Mouse (Mus musculus) thymus, postnatal 4 days (tissue): ENCODE data around the gene Bcl9l.

ENCODE experiments used
- DNase-seq: peaks from one replicate; pipeline ENCODE4 v3.0.0; 2021

Gene Bcl9l

GRCm38 (mm10) chr9:44498421-44499355 lies 16.1 kb downstream of the Bcl9l start:
- peak; percentile 68 for DNase-seq

- DNase-seq = peak; percentile 22
Observed at GRCm38 (mm10) chr9:44499356-44500162, 16.9 kb downstream of the Bcl9l start.

GRCm38 (mm10) chr9:44500163-44500533 lies 17.5 kb downstream of the Bcl9l start:
- DNase-seq = no peak

- peak; percentile 10 for DNase-seq
Observed at GRCm38 (mm10) chr9:44500638-44501175, 18.1 kb downstream of the Bcl9l start.

- DNase-seq = no peak
Observed at GRCm38 (mm10) chr9:44501206-44501879, 18.7 kb downstream of the Bcl9l start.

- peak; percentile 91 for DNase-seq
Observed at GRCm38 (mm10) chr9:44502006-44502405, 19.4 kb downstream of the Bcl9l start.

GRCm38 (mm10) chr9:44504893-44505823 lies 22.5 kb downstream of the Bcl9l start:
- DNase-seq = no peak

- DNase-seq = peak; percentile 86
Observed at GRCm38 (mm10) chr9:44505824-44506467, 23.3 kb downstream of the Bcl9l start.

- no peak for DNase-seq
Observed at GRCm38 (mm10) chr9:44506566-44506965, 23.9 kb downstream of the Bcl9l start.

- DNase-seq = no peak
Observed at GRCm38 (mm10) chr9:44507345-44507744, 24.7 kb downstream of the Bcl9l start.

- DNase-seq = no peak
Observed at GRCm38 (mm10) chr9:44508124-44508619, 25.5 kb downstream of the Bcl9l start.

- peak; percentile 41 for DNase-seq
Observed at GRCm38 (mm10) chr9:44508721-44509486, 26.3 kb downstream of the Bcl9l start.

GRCm38 (mm10) chr9:44509487-44510354 lies 27.1 kb downstream of the Bcl9l start:
- DNase-seq = peak; percentile 97

GRCm38 (mm10) chr9:44510355-44510871 lies 27.8 kb downstream of the Bcl9l start:
- peak; percentile 77 for DNase-seq

- peak; percentile 71 for DNase-seq
Observed at GRCm38 (mm10) chr9:44510872-44511601, 28.4 kb downstream of the Bcl9l start.

GRCm38 (mm10) chr9:44511935-44512716 lies 29.5 kb downstream of the Bcl9l start:
- DNase-seq = peak; percentile 65

- DNase-seq = no peak
Observed at GRCm38 (mm10) chr9:44512717-44513003, 30.0 kb downstream of the Bcl9l start.

GRCm38 (mm10) chr9:44513121-44513520 lies 30.5 kb downstream of the Bcl9l start:
- DNase-seq = no peak
